Mouse (Mus musculus): ENCODE measurements around the gene Cldnd1.

DNA sequence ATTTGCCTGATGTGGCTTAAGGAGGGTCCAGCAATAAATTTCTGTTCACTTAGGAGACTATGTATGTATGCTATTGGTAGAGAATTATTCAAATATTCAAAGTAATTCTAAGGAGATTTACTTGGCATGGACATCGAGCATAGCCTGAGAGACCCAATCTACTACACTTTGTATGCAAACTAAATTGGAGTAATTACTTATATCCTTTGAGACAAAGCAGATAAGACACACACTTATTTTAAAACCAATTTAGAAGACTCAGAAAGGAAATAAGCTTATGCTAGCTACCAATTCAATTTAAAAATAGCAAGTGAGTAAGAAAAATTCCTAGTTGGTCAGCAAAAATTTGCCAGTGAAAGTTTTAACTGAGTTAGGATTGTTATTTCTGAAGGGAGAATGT, 35.4 kb downstream of the Cldnd1 start, which contains the start of gene Olfr172:
- no peak for TF ChIP-seq CTCF (IDR thresholded peaks at IDR 0.05; ENCODE audit: borderline replicate concordance, insufficient read depth, low read depth, low read length)
- TF ChIP-seq POLR2A (IDR thresholded peaks at IDR 0.05; ENCODE audit: borderline replicate concordance, insufficient read depth, low read length) = no peak
